Mouse (Mus musculus) limb, embryonic 14.5 days (tissue): ENCODE measurements at regions not wholly inside any gene's neighbourhood (a gene's known extent, or its start where the extent isn't known, plus 50 kb on each side); places are given as distances from the start of the nearest gene placed in this dataset.

Experiments
- ATAC-seq: fragments of 200-750 bp; cut with Nextera tagmentation; 2 replicates; pipeline ENCODE4 v1.8.0; 2017; ENCODE audit warnings: low read depth, moderate number of reproducible peaks, moderate TSS enrichment; ENCODE audit not compliant: low FRiP score
- DNase-seq: peaks from one replicate; pipeline ENCODE4 v3.0.0-alpha.2; 2015; ENCODE audit warnings: low spot score
- H3K27ac ChIP-seq: fragments of 300-500 bp; sonication (generic); replicated peaks from 2 replicates; pipeline ENCODE4 v1.5.1; 2014; ENCODE audit warnings: low read depth, mild to moderate bottlenecking, low read length, moderate library complexity, mixed read lengths
- H3K27me3 ChIP-seq: fragments of 300-500 bp; sonication (generic); 2 replicates; pipeline ENCODE4 v1.6.1; 2014; ENCODE audit warnings: low read length, mixed read lengths; ENCODE audit not compliant: control insufficient read depth, insufficient read depth
- H3K36me3 ChIP-seq: fragments of 300-500 bp; sonication (generic); 2 replicates; pipeline ENCODE4 v1.6.1; 2014; ENCODE audit warnings: mild to moderate bottlenecking, low read length, moderate library complexity, mixed read lengths; ENCODE audit not compliant: control insufficient read depth, insufficient read depth
- H3K4me1 ChIP-seq: fragments of 300-500 bp; sonication (generic); 2 replicates; pipeline ENCODE4 v1.6.1; 2014; ENCODE audit warnings: antibody characterized with exemption, low read length, mixed read lengths; ENCODE audit not compliant: control insufficient read depth, insufficient read depth
- H3K4me2 ChIP-seq: fragments of 300-500 bp; sonication (generic); replicated peaks from 2 replicates; pipeline ENCODE4 v1.6.1; 2014; ENCODE audit warnings: low read depth, mild to moderate bottlenecking, low read length, moderate library complexity; ENCODE audit not compliant: severe bottlenecking
- H3K4me3 ChIP-seq: fragments of 300-500 bp; sonication (generic); replicated peaks from 2 replicates; pipeline ENCODE4 v1.5.1; 2014; ENCODE audit warnings: low read length
- H3K9ac ChIP-seq: fragments of 300-500 bp; sonication (generic); 2 replicates; pipeline ENCODE4 v1.6.1; 2014; ENCODE audit warnings: mild to moderate bottlenecking, low read depth, low read length, moderate library complexity; ENCODE audit not compliant: severe bottlenecking
- H3K9me3 ChIP-seq: fragments of 300-500 bp; sonication (generic); 2 replicates; pipeline ENCODE4 v1.6.1; 2016; ENCODE audit warnings: low read length; ENCODE audit not compliant: control insufficient read depth
- POLR2A ChIP-seq: fragments of 200-500 bp; IDR thresholded peaks from 2 replicates; pipeline ENCODE4 v1.8.0; 2012; ENCODE audit warnings: inconsistent platforms, mild to moderate bottlenecking, moderate library complexity, borderline replicate concordance; ENCODE audit not compliant: insufficient read depth, insufficient read length; ENCODE audit errors: extremely low read depth
- WGBS: fragments of 180-500 bp; shearing (Covaris S2); extraction: QIAGEN DNeasy Blood & Tissue Kit; methylation state at CpG from one replicate; pipeline ENCODE4 v1.1.7; 2014; 5-methylcytosine and 5-hydroxymethylcytosine counted together

DNA sequence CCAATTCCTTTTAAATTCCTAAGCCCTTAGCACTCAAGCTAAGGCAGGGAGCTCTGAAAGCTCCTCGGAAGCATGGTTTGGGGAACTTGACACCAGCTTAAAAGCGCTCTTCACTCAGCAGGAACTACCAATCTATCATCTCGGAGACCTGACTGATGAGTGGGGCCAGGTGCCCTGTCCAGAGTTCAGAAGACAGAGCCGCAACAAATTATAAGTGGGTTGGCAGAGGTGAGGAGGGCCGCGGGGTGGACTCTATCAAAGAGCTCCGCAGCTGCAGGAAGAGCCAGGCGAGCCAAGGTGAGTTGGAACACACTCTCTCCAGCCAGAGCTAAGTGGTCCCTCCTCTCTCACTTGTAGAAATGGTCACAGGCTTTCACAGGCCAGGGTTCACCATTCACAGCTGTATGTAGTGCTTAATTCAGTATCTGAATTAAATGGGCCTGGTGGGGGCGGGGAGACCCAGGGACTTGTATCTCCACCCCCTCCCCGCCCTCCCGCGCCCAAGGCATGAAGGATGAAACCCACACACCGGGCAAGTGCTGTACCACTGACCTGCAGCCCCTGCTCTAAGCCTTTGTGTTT is 180.8 kb downstream of the Stim2 start:
- no peaks in the 10 kb centered on the region for H3K4me1 ChIP-seq
- H3K36me3 ChIP-seq: no peaks in the 10 kb centered on the region
- 31% methylated on average over 13 of the region's 13 CpGs for WGBS
- TF ChIP-seq POLR2A: no peak
- no peak overlapping the region for H3K4me2 ChIP-seq
- no peak for DNase-seq
- no peaks in the 10 kb centered on the region for H3K9me3 ChIP-seq
- no peak overlapping the region for H3K9ac ChIP-seq
- H3K27me3 ChIP-seq: no peaks in the 10 kb centered on the region
- no peak overlapping the region for H3K27ac ChIP-seq
- no peak overlapping the region for H3K4me3 ChIP-seq
- ATAC-seq: no peak

GRCm38 (mm10) chr5:54180192-54180611 is 181.9 kb downstream of the Stim2 start:
- Histone ChIP-seq H3K9me3 (no peaks in the 10 kb centered on the region), H3K4me1 (no peaks in the 10 kb centered on the region), H3K4me3 (no peak overlapping the region), H3K4me2 (no peak overlapping the region), H3K27ac (no peak overlapping the region), H3K9ac (no peak overlapping the region), H3K36me3 (no peaks in the 10 kb centered on the region), H3K27me3 (no peaks in the 10 kb centered on the region)
- 55% methylated on average over 2 of the region's 2 CpGs for WGBS
- no peak for ATAC-seq
- no peak for DNase-seq
- no peak for TF ChIP-seq POLR2A

DNA sequence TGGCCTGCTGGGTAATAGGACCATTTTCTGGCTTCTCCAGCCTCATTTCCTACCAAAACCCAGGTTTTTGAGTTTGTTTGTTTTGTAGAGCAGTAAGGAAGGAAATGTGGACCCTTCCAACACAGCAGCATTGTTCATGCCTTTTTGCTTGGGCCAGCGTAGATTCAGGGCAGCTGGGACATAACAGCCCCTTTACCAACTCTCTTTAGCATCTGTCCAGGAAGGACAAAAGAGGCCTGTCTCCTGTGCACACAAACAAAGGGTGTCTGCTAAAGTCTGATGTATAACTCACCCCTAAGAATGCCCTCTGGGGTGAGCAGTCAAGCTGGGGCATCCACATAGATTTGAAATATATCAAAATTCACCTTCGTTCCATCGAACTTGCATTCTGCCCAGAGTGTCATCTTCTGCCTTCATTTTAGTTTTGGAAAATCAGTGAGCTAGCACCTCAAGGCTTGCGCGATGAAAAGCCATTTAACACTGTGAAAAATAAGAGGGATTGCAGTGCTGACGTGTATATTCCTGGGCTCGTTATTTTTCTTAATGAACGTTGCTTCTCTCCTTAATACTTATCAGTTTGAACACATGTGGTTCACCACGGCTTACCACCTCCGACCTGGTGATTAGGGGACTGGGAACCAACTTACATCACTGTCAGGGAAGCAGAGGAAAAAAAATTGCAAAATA is 182.5 kb downstream of the Stim2 start:
- H3K4me3 ChIP-seq: no peak overlapping the region
- no peak for DNase-seq
- no peak for TF ChIP-seq POLR2A
- no peaks in the 10 kb centered on the region for H3K9me3 ChIP-seq
- peak overlapping the region; percentile 31 for H3K4me2 ChIP-seq
- H3K27me3 ChIP-seq: no peaks in the 10 kb centered on the region
- no peaks in the 10 kb centered on the region for H3K4me1 ChIP-seq
- no peaks in the 10 kb centered on the region for H3K36me3 ChIP-seq
- H3K27ac ChIP-seq: no peak overlapping the region
- no peak for ATAC-seq
- no peak overlapping the region for H3K9ac ChIP-seq
- 40% methylated on average over 10 of the region's 10 CpGs for WGBS

- Histone ChIP-seq H3K4me3 (no peak overlapping the region), H3K9ac (no peak overlapping the region), H3K36me3 (no peaks in the 10 kb centered on the region), H3K4me2 (peak overlapping the region; percentile 31), H3K27me3 (no peaks in the 10 kb centered on the region), H3K27ac (no peak overlapping the region), H3K4me1 (no peaks in the 10 kb centered on the region), H3K9me3 (no peaks in the 10 kb centered on the region)
- no peak for TF ChIP-seq POLR2A
- WGBS: 23% methylated on average over 13 of the region's 13 CpGs
- DNase-seq (no peak), ATAC-seq (no peak)
These were observed 183.1 kb downstream of the Stim2 start for GRCm38 (mm10) chr5:54181327-54181863.

GRCm38 (mm10) chr5:54182754-54183153 is 184.5 kb downstream of the Stim2 start:
- no peak for TF ChIP-seq POLR2A
- DNase-seq (no peak), ATAC-seq (no peak)
- Histone ChIP-seq H3K27me3 (no peaks in the 10 kb centered on the region), H3K9me3 (no peaks in the 10 kb centered on the region), H3K4me1 (no peaks in the 10 kb centered on the region), H3K36me3 (no peaks in the 10 kb centered on the region), H3K4me2 (no peak overlapping the region), H3K27ac (no peak overlapping the region), H3K9ac (no peak overlapping the region), H3K4me3 (no peak overlapping the region)
- WGBS: 82% methylated on average over 4 of the region's 4 CpGs
